Mouse (Mus musculus) megakaryocyte-erythroid progenitor cell, adult 5-6 weeks (primary cell): Measurements from ENCODE around the gene Igf2r. TPM values are rescaled to one million over a fixed set of nuclear protein-coding genes. Genes with fewer than 3 reads are reported as not detected.

Experiments used
- ATAC-seq: replicated peaks from 2 replicates; pipeline ENCODE4 v1.8.0; 2016; ENCODE audit warnings: mild to moderate bottlenecking, inconsistent platforms; ENCODE audit not compliant: severe bottlenecking, poor library complexity, low FRiP score, low TSS enrichment
- total RNA-seq, 2 experiments: library from RNA; stranded (forward) in 1 of 2; stranded (reverse) in 1 of 2; fragments of 200-1000, 215-1000 nt in 1 of 2; fragments of >200 nt in 1 of 2; fragmentation: Nextera tagmentation in 1 of 2; gene quantifications; 2 replicates each; pipeline ENCODE4 v1.2.3; 2014 to 2017

The Igf2r gene
- total RNA-seq, 2 experiments from 2014 or later, result 10.2 to 19.7 TPM

GRCm38 (mm10) chr17:12754243-12755007 lies 15.0 kb downstream of the Igf2r start:
- no peak for ATAC-seq

DNA sequence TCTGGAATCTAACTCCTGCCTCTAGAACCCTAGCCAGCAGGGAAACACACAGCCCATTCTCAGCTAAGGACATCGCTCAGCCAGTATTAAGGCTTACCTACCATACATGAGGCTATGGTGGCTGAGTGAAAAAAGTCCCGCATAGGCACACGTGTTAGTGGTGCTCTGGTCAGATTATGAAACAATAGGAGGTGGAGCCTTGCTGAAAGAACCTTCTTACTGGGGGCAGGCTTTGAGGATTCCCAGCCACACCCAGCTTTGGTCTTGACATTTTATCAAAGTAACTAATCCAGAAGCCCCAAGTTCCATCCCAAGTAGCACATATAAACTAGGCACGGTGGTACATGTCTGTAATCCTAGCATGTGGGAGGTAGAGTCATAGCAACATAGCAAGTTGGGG lies 16.4 kb downstream of the Igf2r start:
- ATAC-seq, result peak; percentile 38; the same call in 1 of the 2 replicates

DNA sequence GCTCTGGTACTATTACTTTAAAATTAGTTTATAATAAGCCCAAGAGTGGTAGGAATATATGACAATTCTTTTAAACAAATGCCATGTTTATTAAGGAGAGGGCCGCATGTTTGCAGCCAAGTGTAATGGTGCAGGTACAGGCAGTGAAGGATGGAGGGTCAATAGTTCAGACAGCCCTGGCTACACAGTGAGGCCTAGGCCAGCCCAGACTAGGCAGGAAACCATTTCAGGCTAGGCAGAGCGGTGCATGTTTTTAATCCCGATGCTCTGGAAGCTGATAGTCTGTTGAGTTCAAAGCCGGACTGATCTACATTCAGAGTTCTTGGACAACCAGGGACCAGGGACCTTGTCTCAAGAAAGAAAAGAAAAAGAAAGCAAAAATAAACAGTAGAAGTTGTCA lies 17.8 kb downstream of the Igf2r start:
- no peak for ATAC-seq

DNA sequence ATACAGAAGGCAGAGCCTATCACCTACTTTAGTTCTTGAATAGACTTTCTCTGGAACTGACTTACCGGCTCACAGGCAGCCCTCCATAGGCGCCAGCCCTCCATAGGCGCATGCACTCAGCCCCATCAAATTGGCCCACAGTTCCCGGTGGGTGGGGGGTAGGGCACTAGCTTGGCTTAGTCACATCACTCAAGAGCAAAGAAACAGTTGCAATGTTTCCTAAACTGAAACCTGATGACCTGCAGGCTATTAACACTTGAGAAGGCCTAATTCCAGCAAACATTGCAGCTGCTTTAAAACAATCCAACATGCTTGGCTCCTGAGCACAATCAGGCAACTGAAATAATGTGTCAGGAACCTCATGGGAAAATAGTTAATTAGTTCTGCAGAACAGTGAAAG lies 18.2 kb downstream of the Igf2r start:
- no peak for ATAC-seq

- no peak for ATAC-seq
These were observed 18.8 kb downstream of the Igf2r start for GRCm38 (mm10) chr17:12750591-12751170.

GRCm38 (mm10) chr17:12749421-12750367 lies 19.8 kb downstream of the Igf2r start:
- no peak for ATAC-seq

- peak; percentile 78 for ATAC-seq
These were observed 23.7 kb downstream of the Igf2r start for GRCm38 (mm10) chr17:12745761-12746160.

- no peak for ATAC-seq
These were observed 25.4 kb downstream of the Igf2r start for GRCm38 (mm10) chr17:12744071-12744470.

GRCm38 (mm10) chr17:12742151-12742908 lies 27.1 kb downstream of the Igf2r start:
- ATAC-seq, result peak; percentile 43

DNA sequence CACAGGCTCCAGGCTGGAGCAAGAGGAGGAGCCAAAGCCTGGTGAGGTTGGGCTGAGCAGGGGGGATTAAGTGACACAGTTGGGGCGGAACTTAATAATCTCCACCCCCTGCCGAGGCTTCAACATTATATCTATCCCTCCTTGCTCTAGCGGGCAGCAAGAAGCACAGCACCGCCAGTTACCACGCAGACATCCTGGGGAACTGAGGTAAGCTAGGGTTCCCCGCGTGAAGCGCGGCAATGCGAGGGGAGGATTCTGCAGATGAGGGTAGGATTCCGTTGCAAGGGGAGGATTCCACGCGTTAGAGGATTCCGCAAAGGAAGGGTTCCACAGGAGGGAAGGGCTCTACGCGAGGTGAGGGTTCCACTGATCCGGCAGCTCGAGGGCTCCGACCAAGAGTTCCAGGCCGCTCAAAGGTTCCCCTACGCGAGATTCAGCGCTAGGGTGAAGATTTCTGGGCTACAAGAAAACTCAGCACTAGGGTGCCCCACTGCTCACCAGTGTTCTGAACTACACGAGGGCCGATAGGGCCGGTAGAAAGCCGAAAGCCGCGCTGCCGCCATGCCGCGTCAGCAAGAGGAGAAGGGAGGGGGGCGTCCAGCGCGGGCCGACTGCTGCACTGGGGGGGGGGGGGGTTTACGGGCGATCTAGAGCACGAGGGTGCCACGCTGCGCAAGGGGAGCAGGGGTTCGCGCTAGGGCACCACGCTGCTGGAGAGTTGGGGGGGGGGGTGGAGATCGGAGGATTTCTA lies 28.1 kb downstream of the Igf2r start:
- ATAC-seq, result peak; percentile 62

GRCm38 (mm10) chr17:12740317-12740716 lies 29.1 kb downstream of the Igf2r start:
- peak; percentile 30 for ATAC-seq

- ATAC-seq, result no peak
These were observed 29.9 kb downstream of the Igf2r start for GRCm38 (mm10) chr17:12739516-12739915.

- no peak for ATAC-seq
These were observed 31.5 kb downstream of the Igf2r start for GRCm38 (mm10) chr17:12737934-12738333.

DNA sequence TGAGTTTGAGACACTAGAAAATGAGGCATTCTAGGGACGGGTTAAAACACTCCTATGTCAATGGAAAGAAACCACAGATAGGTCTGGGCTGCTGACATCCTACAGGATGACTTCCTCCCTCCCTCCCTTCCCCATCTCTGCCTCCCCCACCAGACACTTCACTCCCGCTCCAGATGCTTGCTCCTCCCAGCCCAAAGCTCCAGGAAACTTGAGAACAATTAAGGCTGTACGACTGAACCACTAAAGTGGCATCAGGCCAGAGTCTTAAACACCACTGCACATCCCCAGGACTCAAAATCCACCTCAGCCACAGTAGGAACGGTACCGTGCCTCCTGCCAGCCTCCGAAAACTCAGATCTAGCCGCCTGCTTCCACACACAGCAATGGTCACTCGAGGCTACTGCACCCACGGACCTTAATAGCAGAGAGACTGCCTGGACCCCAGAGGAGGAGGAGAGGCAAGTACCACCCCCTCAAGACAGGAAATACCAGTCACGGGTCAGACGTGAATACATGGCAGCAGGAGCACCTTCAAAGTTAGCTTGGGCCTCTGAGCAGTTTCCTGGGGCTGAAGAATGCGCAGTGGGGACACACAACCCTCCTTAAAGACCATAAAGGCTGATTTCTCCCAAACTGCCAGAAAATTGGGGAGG lies 35.1 kb downstream of the Igf2r start:
- ATAC-seq, result no peak

DNA sequence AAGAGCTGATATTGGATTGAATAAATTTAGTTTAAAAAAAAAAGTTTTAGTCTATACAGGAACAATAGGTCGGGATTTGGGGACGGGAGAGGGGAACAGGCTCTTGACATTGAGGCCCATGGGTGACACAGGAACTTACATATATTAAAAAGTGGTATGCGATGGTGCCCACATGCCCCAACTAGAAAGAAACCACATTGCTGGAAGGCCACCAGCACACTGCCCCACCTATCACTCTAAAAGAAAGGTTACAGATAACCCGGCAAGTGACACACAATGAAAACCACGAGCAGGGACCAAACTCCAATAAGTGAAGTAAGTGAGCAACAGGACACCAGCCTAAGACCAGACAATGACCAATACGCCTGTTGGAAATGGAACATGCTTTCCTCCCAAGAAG lies 36.3 kb downstream of the Igf2r start:
- peak; percentile 78 for ATAC-seq

- no peak for ATAC-seq
These were observed 40.9 kb downstream of the Igf2r start for GRCm38 (mm10) chr17:12728536-12728935.

DNA sequence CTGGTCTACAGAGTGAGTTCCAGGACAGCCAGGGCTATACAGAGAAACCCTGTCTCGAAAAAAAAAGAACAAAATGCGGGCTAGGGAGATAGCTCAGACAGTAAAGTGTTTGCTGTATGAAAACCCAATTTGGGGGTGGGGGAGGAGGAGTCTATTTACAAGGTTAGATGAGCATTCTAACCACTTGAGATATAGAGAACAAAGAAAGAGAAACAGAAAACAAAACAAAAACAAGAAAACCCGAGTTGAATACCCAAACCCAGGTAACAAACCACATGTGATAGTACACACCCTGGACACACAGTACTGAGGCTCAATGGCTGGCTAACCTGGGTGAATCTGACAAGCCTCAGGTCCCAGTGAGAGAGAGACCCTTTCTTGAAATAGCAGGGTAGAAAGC lies 41.7 kb downstream of the Igf2r start:
- no peak for ATAC-seq

GRCm38 (mm10) chr17:12725871-12726270 lies 43.6 kb downstream of the Igf2r start:
- ATAC-seq, result peak; percentile 46
